Mouse (Mus musculus): ENCODE measurements around the gene Mob1b. TPM values are rescaled to one million over a fixed set of nuclear protein-coding genes. Genes with fewer than 3 reads are reported as not detected.

Gene Mob1b
- 32.4 and 39.8 TPM in 2 replicates for polyA plus RNA-seq (2014; fragmentation: Nextera tagmentation; extraction: Ambion mirVana)

- Histone ChIP-seq H3K4me2 (peak within 1 kb of the TSS; percentile 94), H3K9ac (ENCODE audit: low read depth, low read length) (peak within 1 kb of the TSS; percentile 98), H3K9me3 (replicated peaks; ENCODE audit: control insufficient read depth, low read length) (no peaks in the 10 kb centered on the region), H3K4me3 (ENCODE audit: low read depth, low read length) (peak within 1 kb of the TSS; percentile 99), H3K27ac (ENCODE audit: low read depth, low read length) (peak within 1 kb of the TSS; percentile 95), H3K27me3 (ENCODE audit: control insufficient read depth, insufficient read depth, low read length) (no peaks in the 10 kb centered on the region), H3K4me1 (ENCODE audit: control insufficient read depth, insufficient read depth, low read length) (peaks cover 29% of the 10 kb centered on the region), H3K36me3 (ENCODE audit: control insufficient read depth, insufficient read depth, low read length) (no peaks in the 10 kb centered on the region)
- WGBS (ENCODE audit: insufficient replicate concordance) = under 1% methylated on average over 51 of the region's 54 CpGs
- ATAC-seq (replicated peaks; ENCODE audit: insufficient number of reproducible peaks, low FRiP score, low TSS enrichment) = peak; percentile 93
These were observed at the start of gene Mob1b for GRCm38 (mm10) chr5:88720116-88721002. TSS of gene Mob1b (plus strand) at chr5:88720855.

- Histone ChIP-seq H3K9me3 (replicated peaks; ENCODE audit: control insufficient read depth, low read length) (no peaks in the 10 kb centered on the region), H3K4me1 (ENCODE audit: control insufficient read depth, insufficient read depth, low read length) (peaks cover 6% of the 10 kb centered on the region), H3K4me3 (ENCODE audit: low read depth, low read length) (peak overlapping the region; percentile 94), H3K27me3 (ENCODE audit: control insufficient read depth, insufficient read depth, low read length) (no peaks in the 10 kb centered on the region), H3K27ac (ENCODE audit: low read depth, low read length) (peak overlapping the region; percentile 95), H3K4me2 (peak overlapping the region; percentile 73), H3K36me3 (ENCODE audit: control insufficient read depth, insufficient read depth, low read length) (peaks cover 12% of the 10 kb centered on the region), H3K9ac (ENCODE audit: low read depth, low read length) (peak overlapping the region; percentile 96)
- WGBS (ENCODE audit: insufficient replicate concordance) = 1% methylated on average over 42 of the region's 47 CpGs
- peak; percentile 67 for ATAC-seq (replicated peaks; ENCODE audit: insufficient number of reproducible peaks, low FRiP score, low TSS enrichment)
These were observed 45.8 kb upstream of the Mob1b start for GRCm38 (mm10) chr5:88674703-88675442.

GRCm38 (mm10) chr5:88675443-88676387 is 44.9 kb upstream of the Mob1b start, which contains the start of gene Grsf1:
TSS of gene Grsf1 (minus strand) at chr5:88676171.
- peaks cover 5% of the 10 kb centered on the region; the same call in 1 of the 2 replicates for H3K36me3 ChIP-seq (ENCODE audit: control insufficient read depth, insufficient read depth, low read length)
- H3K27me3 ChIP-seq (ENCODE audit: control insufficient read depth, insufficient read depth, low read length) = no peaks in the 10 kb centered on the region
- H3K9ac ChIP-seq (ENCODE audit: low read depth, low read length) = peak within 1 kb of the TSS; percentile 96
- ATAC-seq (replicated peaks; ENCODE audit: insufficient number of reproducible peaks, low FRiP score, low TSS enrichment) = peak; percentile 87
- peaks cover 6% of the 10 kb centered on the region for H3K4me1 ChIP-seq (ENCODE audit: control insufficient read depth, insufficient read depth, low read length)
- under 1% methylated on average over 93 of the region's 127 CpGs for WGBS (ENCODE audit: insufficient replicate concordance)
- H3K27ac ChIP-seq (ENCODE audit: low read depth, low read length) = peak within 1 kb of the TSS; percentile 95
- H3K9me3 ChIP-seq (replicated peaks; ENCODE audit: control insufficient read depth, low read length) = no peaks in the 10 kb centered on the region
- peak within 1 kb of the TSS; percentile 94 for H3K4me3 ChIP-seq (ENCODE audit: low read depth, low read length)
- H3K4me2 ChIP-seq = peak within 1 kb of the TSS; percentile 73

- no peak for ATAC-seq (replicated peaks; ENCODE audit: insufficient number of reproducible peaks, low FRiP score, low TSS enrichment)
- no peaks in the 10 kb centered on the region for H3K36me3 ChIP-seq (ENCODE audit: control insufficient read depth, insufficient read depth, low read length)
- no peaks in the 10 kb centered on the region for H3K27me3 ChIP-seq (ENCODE audit: control insufficient read depth, insufficient read depth, low read length)
- no peaks in the 10 kb centered on the region for H3K9me3 ChIP-seq (replicated peaks; ENCODE audit: control insufficient read depth, low read length)
- no peak overlapping the region; the same call in 1 of the 2 replicates for H3K4me2 ChIP-seq
- no peak overlapping the region for H3K4me3 ChIP-seq (ENCODE audit: low read depth, low read length)
- WGBS (ENCODE audit: insufficient replicate concordance) = 45% methylated on average over 7 of the region's 7 CpGs
- H3K9ac ChIP-seq (ENCODE audit: low read depth, low read length) = no peak overlapping the region
- H3K27ac ChIP-seq (ENCODE audit: low read depth, low read length) = no peak overlapping the region
- peaks cover 4% of the 10 kb centered on the region for H3K4me1 ChIP-seq (ENCODE audit: control insufficient read depth, insufficient read depth, low read length)
These were observed 41.7 kb upstream of the Mob1b start for GRCm38 (mm10) chr5:88678929-88679328.

- Histone ChIP-seq H3K4me3 (ENCODE audit: low read depth, low read length) (no peak overlapping the region), H3K36me3 (ENCODE audit: control insufficient read depth, insufficient read depth, low read length) (no peaks in the 10 kb centered on the region), H3K9me3 (replicated peaks; ENCODE audit: control insufficient read depth, low read length) (no peaks in the 10 kb centered on the region), H3K4me1 (ENCODE audit: control insufficient read depth, insufficient read depth, low read length) (0 out of 2 replicates have a peak, but pooled peaks cover 2% of the 10 kb centered on the region), H3K9ac (ENCODE audit: low read depth, low read length) (no peak overlapping the region), H3K4me2 (no peak overlapping the region; the same call in 1 of the 2 replicates), H3K27me3 (ENCODE audit: control insufficient read depth, insufficient read depth, low read length) (no peaks in the 10 kb centered on the region), H3K27ac (ENCODE audit: low read depth, low read length) (no peak overlapping the region)
- no peak for ATAC-seq (replicated peaks; ENCODE audit: insufficient number of reproducible peaks, low FRiP score, low TSS enrichment)
- WGBS (ENCODE audit: insufficient replicate concordance) = 28% methylated on average over 6 of the region's 6 CpGs
These were observed 41.3 kb upstream of the Mob1b start for GRCm38 (mm10) chr5:88679341-88679740.

GRCm38 (mm10) chr5:88680567-88680966 is 40.1 kb upstream of the Mob1b start:
- no peak overlapping the region for H3K9ac ChIP-seq (ENCODE audit: low read depth, low read length)
- no peak overlapping the region for H3K4me3 ChIP-seq (ENCODE audit: low read depth, low read length)
- 84% methylated on average over 6 of the region's 6 CpGs for WGBS (ENCODE audit: insufficient replicate concordance)
- ATAC-seq (replicated peaks; ENCODE audit: insufficient number of reproducible peaks, low FRiP score, low TSS enrichment) = no peak
- H3K27me3 ChIP-seq (ENCODE audit: control insufficient read depth, insufficient read depth, low read length) = no peaks in the 10 kb centered on the region
- H3K4me2 ChIP-seq = no peak overlapping the region
- no peak overlapping the region for H3K27ac ChIP-seq (ENCODE audit: low read depth, low read length)
- no peaks in the 10 kb centered on the region for H3K4me1 ChIP-seq (ENCODE audit: control insufficient read depth, insufficient read depth, low read length)
- no peaks in the 10 kb centered on the region for H3K9me3 ChIP-seq (replicated peaks; ENCODE audit: control insufficient read depth, low read length)
- H3K36me3 ChIP-seq (ENCODE audit: control insufficient read depth, insufficient read depth, low read length) = no peaks in the 10 kb centered on the region

- Histone ChIP-seq H3K36me3 (ENCODE audit: control insufficient read depth, insufficient read depth, low read length) (no peaks in the 10 kb centered on the region), H3K4me2 (no peak overlapping the region), H3K27ac (ENCODE audit: low read depth, low read length) (no peak overlapping the region), H3K4me1 (ENCODE audit: control insufficient read depth, insufficient read depth, low read length) (no peaks in the 10 kb centered on the region), H3K9ac (ENCODE audit: low read depth, low read length) (no peak overlapping the region), H3K4me3 (ENCODE audit: low read depth, low read length) (no peak overlapping the region), H3K27me3 (ENCODE audit: control insufficient read depth, insufficient read depth, low read length) (0 out of 2 replicates have a peak, but pooled peaks cover 2% of the 10 kb centered on the region), H3K9me3 (replicated peaks; ENCODE audit: control insufficient read depth, low read length) (no peaks in the 10 kb centered on the region)
- WGBS (ENCODE audit: insufficient replicate concordance) = 64% methylated on average over 9 of the region's 9 CpGs
- ATAC-seq (replicated peaks; ENCODE audit: insufficient number of reproducible peaks, low FRiP score, low TSS enrichment) = no peak
These were observed 36.9 kb upstream of the Mob1b start for GRCm38 (mm10) chr5:88683706-88684105.

- 28% methylated on average over 3 of the region's 3 CpGs for WGBS (ENCODE audit: insufficient replicate concordance)
- no peak overlapping the region for H3K4me3 ChIP-seq (ENCODE audit: low read depth, low read length)
- no peak overlapping the region for H3K4me2 ChIP-seq
- H3K36me3 ChIP-seq (ENCODE audit: control insufficient read depth, insufficient read depth, low read length) = no peaks in the 10 kb centered on the region
- H3K27ac ChIP-seq (ENCODE audit: low read depth, low read length) = no peak overlapping the region
- 0 out of 2 replicates have a peak, but pooled peaks cover 2% of the 10 kb centered on the region for H3K27me3 ChIP-seq (ENCODE audit: control insufficient read depth, insufficient read depth, low read length)
- H3K9ac ChIP-seq (ENCODE audit: low read depth, low read length) = no peak overlapping the region
- ATAC-seq (replicated peaks; ENCODE audit: insufficient number of reproducible peaks, low FRiP score, low TSS enrichment) = no peak
- no peaks in the 10 kb centered on the region for H3K4me1 ChIP-seq (ENCODE audit: control insufficient read depth, insufficient read depth, low read length)
- no peaks in the 10 kb centered on the region for H3K9me3 ChIP-seq (replicated peaks; ENCODE audit: control insufficient read depth, low read length)
These were observed 36.4 kb upstream of the Mob1b start for GRCm38 (mm10) chr5:88684226-88684625.

All from heart, embryonic 11.5 days (tissue).